Mouse (Mus musculus): ENCODE results near the gene Shpk. TPM values are rescaled to one million over a fixed set of nuclear protein-coding genes. Genes with fewer than 3 reads are reported as not detected.

Shpk gene
- total RNA-seq, 1 experiment from 2014 or later, result 3.2 TPM

DNA sequence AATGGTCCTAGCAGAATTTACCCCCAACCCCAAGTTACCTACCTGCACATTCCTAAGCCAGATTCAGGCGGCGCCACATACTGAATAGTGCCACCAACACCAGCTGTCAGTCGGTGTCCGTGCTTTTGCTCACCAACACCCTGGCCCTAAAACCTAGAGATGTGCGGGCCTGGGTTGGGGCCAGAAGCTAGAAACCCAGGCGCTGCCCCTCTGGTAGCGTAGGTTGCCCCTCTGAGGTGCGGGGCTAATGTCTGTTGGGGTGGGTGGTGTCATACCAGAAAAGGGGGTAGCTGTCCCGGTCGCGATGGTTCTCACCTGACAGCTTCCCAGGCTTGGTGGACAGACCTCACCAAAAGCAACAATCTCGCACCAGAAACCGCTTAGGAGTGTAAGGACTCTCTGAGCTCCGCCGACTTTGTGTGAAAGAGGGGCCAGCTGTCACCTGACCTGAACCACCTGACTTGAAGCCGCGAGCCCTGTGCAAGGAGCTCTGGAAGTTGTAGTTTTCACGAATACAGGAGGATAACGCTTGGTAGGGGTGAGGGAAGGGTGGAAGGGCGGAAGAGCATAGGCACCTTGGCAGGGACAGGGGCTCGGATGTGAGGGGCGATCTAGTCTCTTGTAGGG lies 544 bp upstream of the Shpk start, which contains the start of gene Ctns:
Gene Ctns (minus strand): TSS at position 440 of the 627 bp plus-strand sequence.
- ATAC-seq (replicated peaks; ENCODE audit: low read depth, poor library complexity, severe bottlenecking), result peak; percentile 87

DNA sequence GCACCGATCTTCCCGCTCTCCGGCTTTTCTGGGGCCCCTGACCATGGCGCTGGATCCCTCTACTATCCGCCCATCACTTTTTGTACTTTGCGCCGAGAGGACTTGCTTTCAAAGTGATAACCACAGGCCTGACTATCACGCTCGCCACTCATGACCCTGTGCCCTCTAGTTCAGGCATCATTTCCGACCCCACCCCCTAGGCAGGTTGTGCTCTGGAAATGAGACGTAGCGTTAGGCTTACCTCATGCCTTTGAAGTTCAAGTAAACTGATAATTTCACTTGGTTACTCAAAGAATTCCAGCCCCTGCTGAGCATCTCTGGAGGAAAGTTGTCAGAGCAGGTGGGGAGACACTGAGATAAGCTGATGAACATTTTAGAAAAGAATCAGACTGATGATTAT lies 619 bp downstream of the Shpk start:
- 0 out of 2 replicates have a peak, but pooled peaks have one; percentile 22 for ATAC-seq (replicated peaks; ENCODE audit: low read depth, poor library complexity, severe bottlenecking)

GRCm38 (mm10) chr11:73201021-73201420 lies 1.8 kb downstream of the Shpk start:
- ATAC-seq (replicated peaks; ENCODE audit: low read depth, poor library complexity, severe bottlenecking), result no peak

DNA sequence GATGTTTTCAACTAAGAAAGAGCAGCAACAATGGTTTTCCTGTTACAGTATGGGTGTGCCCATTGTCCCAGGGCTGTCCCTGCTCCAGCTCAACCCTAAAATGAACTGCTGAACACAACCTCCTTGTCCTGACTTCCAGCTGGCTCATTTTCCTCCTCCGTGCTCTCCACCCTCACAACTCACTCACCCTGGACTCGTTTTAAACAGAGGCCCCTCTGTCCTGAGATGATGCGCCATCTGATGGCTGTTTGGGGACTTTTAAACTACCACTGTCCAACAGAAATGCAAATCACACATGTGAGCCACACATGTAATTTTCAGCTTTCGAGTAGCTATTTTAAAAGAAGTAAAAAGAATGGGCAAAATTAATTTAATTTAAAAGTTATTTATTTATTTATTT lies 2.3 kb downstream of the Shpk start:
- no peak for ATAC-seq (replicated peaks; ENCODE audit: low read depth, poor library complexity, severe bottlenecking)

DNA sequence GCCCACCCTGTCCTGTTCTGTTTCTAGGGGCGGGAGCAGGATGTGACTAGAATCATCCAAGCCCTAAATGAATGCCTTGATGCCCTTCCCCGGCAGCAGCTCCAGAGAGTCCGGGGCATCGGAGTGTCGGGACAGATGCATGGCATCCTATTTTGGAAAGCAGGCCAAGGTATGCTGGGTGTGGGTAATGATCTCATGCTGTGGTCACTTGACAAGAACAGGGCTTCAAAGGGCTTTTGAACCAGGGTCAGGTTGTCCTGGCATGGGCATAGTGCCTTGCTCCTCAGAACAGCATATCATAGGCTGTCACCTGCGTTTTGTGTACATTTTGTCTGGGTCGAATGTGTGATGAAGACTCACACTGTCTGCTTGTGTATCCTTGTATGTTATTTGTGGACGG lies 4.6 kb downstream of the Shpk start:
- ATAC-seq (replicated peaks; ENCODE audit: low read depth, poor library complexity, severe bottlenecking), result no peak

- ATAC-seq (replicated peaks; ENCODE audit: low read depth, poor library complexity, severe bottlenecking), result no peak
Measured at GRCm38 (mm10) chr11:73205194-73205593, 5.9 kb downstream of the Shpk start.

DNA sequence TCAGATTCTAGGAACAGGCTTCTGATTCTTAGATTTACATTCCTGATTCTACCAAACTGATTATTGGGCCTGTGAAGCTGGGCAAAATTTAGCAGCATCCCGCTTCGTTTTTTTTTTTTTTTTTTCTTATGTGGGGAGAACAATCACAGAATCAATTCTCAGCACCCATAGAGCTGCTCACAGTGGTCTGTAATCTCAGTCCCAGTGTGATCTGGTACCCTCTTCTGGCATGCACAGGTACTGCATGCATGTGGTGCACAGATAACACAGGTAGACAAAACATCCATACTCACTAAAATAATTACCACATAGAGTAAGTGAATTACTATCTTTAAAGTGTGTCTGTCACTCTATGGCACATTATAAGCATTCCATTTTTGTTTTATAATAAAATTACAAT lies 8.4 kb downstream of the Shpk start:
- ATAC-seq (replicated peaks; ENCODE audit: low read depth, poor library complexity, severe bottlenecking), result 0 out of 2 replicates have a peak, but pooled peaks have one; percentile 32

DNA sequence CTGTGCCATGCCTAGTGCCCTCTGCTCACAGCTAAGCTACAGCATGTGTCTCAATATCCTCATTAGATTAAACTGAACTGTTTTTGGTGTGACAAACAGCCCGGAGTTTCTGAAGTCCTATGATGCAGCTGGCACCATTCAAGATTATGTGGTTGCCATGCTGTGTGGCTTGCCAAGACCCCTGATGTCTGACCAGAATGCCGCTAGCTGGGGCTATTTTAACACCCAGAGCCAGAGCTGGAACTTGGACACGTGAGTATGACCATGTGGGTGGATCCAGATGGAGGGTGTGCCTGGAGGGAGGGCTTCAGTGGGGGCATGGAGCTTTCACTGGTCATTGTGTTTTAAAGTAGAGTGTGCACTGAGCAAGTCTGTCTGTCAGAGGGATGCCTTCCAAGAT lies 14.7 kb downstream of the Shpk start:
- ATAC-seq (replicated peaks; ENCODE audit: low read depth, poor library complexity, severe bottlenecking), result no peak

DNA sequence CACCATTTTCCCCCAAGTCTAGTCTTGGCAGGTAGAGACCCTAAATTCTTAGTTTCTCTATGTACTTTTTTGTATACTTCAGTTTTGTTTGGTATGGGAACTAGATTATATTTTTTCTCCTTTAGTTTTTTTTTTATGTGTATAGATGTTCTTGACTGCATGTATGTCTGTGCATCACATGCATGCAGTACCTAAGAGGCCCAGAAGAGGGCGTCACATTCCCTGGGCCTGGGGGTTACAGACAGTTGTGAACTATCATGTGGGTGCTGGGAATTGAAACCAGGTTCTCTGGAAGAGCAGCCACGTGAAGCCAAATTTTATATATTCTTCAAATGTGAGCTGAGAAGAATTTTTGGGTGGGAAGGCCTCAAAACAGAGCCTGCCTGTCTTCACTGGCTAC lies 20.4 kb downstream of the Shpk start:
- no peak for ATAC-seq (replicated peaks; ENCODE audit: low read depth, poor library complexity, severe bottlenecking)

DNA sequence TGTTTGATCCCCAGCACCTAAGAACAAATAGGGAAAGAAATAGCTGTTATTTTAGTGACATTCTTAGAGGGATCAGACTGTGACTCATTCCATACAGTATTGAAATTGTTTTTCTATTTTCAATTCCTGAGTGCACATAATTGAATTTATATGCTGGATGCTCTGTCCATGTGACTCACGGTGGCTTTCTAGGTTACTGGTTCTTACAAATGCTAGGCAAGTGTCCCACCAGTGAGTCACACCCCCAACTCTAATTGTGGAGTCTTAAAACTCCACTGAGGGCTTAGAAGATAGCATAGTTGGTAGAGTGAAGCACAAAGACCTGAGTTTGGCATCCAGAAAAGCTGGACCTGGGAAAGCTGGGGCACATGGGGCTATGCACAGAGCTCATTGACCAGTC lies 21.4 kb downstream of the Shpk start:
- ATAC-seq (replicated peaks; ENCODE audit: low read depth, poor library complexity, severe bottlenecking), result no peak

- ATAC-seq (replicated peaks; ENCODE audit: low read depth, poor library complexity, severe bottlenecking), result no peak
Measured at GRCm38 (mm10) chr11:73222846-73223245, 23.6 kb downstream of the Shpk start.

DNA sequence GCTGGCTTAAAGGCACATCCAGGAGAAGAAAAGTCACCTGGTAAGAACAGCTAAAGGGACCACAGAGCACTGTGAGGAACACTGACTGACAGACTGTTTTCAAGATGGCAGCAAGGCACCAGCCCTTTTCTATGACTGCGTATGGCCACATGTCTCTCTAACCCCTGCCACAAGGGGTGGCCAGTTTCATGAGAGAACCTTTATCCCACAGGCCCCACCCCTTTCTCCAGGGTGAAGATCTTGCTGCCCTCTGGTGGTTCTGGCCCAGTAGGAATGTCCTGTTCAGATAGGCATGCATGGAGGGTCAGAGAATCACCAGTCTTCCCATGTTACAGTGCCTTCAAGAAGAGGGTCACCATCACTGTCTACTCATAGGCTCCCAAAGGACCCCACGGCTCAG lies 24.7 kb downstream of the Shpk start:
- ATAC-seq (replicated peaks; ENCODE audit: low read depth, poor library complexity, severe bottlenecking), result peak; percentile 86

DNA sequence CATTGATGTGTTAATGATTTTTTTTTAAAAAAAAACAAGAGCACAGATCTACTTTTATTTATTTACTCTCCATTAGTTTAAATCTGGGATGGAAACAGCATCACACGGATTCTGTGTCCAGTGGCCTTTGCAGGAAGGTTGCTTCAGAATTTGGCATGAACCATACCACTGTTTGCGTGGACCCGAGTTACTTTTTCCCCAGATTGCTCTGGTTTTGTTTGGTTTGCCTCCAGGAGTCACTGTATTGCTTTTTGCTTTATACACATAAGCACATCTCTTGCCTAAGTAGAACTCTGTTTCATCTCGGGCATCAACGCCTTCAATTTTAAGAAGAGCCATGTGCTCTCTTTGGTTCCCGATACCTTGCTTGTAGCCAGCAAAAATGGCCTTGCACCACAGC lies 26.6 kb downstream of the Shpk start:
- ATAC-seq (replicated peaks; ENCODE audit: low read depth, poor library complexity, severe bottlenecking), result no peak

- ATAC-seq (replicated peaks; ENCODE audit: low read depth, poor library complexity, severe bottlenecking), result no peak
Measured at GRCm38 (mm10) chr11:73228881-73229280, 29.6 kb downstream of the Shpk start.

- ATAC-seq (replicated peaks; ENCODE audit: low read depth, poor library complexity, severe bottlenecking), result no peak
Measured at GRCm38 (mm10) chr11:73230081-73230480, 30.8 kb downstream of the Shpk start.

GRCm38 (mm10) chr11:73232513-73232912 lies 33.3 kb downstream of the Shpk start:
- ATAC-seq (replicated peaks; ENCODE audit: low read depth, poor library complexity, severe bottlenecking), result no peak

- no peak for ATAC-seq (replicated peaks; ENCODE audit: low read depth, poor library complexity, severe bottlenecking)
Measured at GRCm38 (mm10) chr11:73233992-73234391, 34.7 kb downstream of the Shpk start, which contains the start of gene Trpv1. Gene Trpv1, plus strand, starts transcription at chr11:73234292.

- no peak for ATAC-seq (replicated peaks; ENCODE audit: low read depth, poor library complexity, severe bottlenecking)
Measured at GRCm38 (mm10) chr11:73235990-73236701, 36.9 kb downstream of the Shpk start.

GRCm38 (mm10) chr11:73236731-73237130 lies 37.5 kb downstream of the Shpk start:
- ATAC-seq (replicated peaks; ENCODE audit: low read depth, poor library complexity, severe bottlenecking), result no peak

DNA sequence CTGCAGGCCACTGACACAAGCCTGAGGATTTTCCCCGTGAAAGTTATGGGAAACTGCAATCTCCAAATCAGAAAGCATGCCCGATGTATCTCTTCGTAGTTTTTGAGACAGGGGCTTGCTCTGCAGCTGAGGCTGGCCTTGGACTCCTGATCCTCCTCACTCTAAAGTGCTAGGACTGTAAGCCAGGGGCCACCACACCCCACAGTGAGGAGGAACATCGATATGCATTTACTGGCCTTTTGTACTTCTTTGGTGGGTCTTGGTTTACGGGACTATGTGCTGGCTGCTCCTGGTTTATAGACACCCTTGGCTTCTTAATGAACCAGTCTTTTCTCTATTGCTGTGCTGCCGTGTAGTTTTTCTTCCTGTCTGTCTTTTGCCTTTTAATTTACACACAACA lies 42.9 kb downstream of the Shpk start:
- no peak for ATAC-seq (replicated peaks; ENCODE audit: low read depth, poor library complexity, severe bottlenecking)

- no peak for ATAC-seq (replicated peaks; ENCODE audit: low read depth, poor library complexity, severe bottlenecking)
Measured at GRCm38 (mm10) chr11:73242777-73243176, 43.5 kb downstream of the Shpk start.
